Mouse (Mus musculus): ENCODE measurements around the gene Magi3.
A peak's percentile ranks its signal among the peaks of the same experiment; 100 is the strongest.

Gene Magi3

DNA sequence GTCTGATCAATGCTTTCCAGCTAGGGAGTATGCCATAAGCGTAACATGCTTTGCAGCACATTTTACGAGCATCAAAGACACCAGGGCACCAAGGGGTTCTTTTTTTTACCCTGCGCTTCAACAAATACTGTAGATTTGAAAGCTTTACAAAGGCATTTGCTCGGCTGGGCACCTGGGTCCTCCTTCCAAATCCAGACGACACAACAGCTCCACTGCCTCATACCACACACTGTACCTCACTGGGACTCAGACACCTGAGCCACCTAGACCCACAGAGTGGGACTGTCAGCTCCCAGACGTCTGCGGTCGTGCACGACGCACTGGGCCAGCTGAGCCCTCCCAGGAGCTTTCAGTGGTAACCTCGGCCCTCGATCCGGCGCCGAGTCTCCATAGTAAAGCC, 1.2 kb downstream of the Magi3 start:
- peak; percentile 20 to 30 for DNase-seq (ENCODE audit: low read depth in 2 of 2, low spot score in 2 of 2)

DNA sequence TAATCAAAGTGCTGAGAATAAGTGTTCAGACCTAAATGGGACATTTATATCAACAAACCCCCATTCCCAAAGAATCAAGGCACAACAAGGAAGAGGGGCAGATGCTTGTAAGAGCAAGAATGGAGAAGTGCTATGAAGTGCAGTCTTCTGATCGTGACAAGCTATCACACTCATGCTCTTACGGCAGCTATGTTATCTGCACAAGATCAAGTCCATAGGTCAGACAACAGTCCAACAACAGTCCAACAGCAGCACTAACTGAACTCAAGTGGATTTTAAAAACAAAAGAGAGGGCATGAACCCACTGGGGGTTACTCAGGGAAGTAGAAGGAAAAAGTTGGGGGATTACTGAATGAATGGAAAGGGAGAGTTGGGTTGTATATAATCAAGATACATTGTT, 30.4 kb downstream of the Magi3 start:
- no peak for DNase-seq (ENCODE audit: low read depth in 2 of 2, low spot score in 2 of 2)

DNA sequence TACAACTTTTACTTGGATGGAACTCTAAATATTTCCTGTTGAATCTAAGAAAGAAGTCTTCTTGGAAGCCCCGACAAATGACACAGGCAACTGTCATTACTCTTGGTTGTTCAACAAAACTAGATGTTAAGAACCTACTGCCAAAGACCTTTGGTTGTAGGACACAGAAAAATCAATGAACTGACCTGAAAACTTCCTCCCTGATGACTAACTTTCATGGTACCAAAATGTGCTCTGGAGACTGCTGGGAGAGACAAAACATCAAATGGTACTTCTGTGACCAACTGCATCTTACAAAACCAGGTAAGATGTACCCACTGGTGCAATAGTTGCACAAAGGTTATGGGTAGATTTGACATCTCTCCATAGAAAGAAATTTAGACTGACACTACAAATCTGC, 30.9 kb downstream of the Magi3 start:
- no peak for DNase-seq (ENCODE audit: low read depth in 2 of 2, low spot score in 2 of 2)

DNA sequence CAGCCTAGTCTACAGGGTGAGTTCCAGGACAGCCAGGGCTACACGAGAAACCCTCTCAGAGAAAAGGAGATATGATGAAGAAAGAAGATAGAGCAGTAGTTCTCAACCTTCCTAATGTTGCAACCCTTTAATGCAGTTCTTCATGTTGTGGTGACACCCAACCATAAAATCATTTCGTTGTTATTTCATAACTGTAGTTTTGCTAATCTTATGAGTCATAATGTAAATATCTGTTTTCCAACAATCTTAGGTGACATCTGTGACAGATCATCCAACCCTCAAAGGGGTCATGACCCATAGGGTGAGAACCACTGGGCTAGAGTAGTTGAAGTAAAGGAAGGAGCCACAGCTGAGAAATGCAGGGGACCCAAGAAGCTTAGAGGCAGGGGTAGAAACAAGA, 35.9 kb downstream of the Magi3 start:
- DNase-seq (ENCODE audit: low read depth in 2 of 2, low spot score in 2 of 2): no peak

DNA sequence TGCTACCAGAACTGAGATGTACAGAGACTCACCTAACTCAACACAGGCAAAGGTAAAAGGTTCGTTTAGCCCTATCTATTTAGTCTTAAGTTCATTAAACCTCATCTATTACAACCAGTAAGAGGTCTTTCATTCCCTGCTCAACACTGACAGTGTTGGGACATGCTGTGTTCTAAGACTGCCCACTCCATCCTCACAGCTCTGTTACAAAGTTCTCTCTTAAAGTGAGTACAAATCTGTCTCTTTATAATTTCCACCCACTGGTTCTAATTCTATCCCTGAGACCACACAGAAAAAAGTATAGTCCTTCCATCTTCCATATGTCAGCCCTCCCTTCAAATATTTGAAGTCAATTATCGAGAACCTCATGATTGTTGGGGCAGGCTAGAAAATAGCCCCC, 36.5 kb downstream of the Magi3 start:
- no peak for DNase-seq (ENCODE audit: low read depth in 2 of 2, low spot score in 2 of 2)

DNA sequence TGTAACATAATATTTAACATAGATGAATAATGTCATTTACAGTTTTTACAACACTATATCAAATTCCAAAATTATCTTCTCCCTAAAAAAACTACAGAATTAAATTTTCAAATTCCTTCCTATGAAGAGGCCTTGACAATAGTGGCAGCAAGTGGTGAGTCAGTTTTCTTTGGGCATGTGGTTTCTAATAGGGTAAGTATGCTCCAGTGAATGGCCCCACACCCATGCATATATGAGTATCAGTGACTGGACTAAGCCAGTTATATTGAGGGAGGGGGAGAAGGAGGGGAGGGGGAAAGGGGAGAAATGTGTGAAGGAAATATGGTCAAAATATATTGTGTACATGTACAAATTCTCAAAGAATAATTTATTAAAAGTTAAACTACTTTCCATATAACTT, 37.5 kb downstream of the Magi3 start:
- DNase-seq (ENCODE audit: low read depth in 2 of 2, low spot score in 2 of 2): no peak

DNA sequence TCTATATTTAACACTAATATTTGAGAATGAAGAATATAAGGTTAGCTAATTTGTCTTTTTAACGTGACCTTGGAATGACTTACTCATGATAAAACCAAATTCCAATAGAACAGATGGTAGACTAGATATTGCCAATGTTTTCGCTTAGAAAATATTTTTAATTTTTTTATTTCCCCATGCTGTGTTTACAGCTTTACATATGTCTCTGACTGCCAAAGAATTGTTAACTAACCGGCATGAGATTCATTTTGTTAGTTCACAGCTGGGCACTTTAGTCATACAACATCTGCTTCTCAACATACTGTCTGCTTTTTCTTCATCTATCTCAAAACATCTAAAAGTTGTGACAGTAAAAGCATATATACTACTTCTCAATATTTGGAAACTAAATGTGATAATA, 58.8 kb downstream of the Magi3 start:
- DNase-seq (ENCODE audit: low read depth in 2 of 2, low spot score in 2 of 2): no peak

DNA sequence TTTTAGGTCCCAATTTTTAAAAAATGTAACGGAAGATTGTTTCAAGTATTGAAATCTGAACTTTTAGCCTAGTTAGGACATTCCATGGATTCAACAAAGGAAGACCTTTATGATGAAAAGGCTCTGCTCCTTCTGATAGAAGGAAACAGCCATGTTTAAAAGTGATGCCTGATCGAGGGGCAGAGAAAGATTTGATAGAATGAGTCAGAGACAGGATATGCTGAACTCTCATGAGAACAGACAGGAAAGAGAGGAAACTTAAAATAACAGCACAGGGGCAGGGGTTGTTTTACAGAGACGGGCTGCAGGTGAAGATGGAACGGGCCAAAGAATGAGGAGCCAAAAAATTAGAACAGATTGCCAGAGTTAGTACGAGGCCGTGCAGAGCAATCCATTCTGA, 59.6 kb downstream of the Magi3 start:
- DNase-seq (ENCODE audit: low read depth in 2 of 2, low spot score in 2 of 2): no peak

DNA sequence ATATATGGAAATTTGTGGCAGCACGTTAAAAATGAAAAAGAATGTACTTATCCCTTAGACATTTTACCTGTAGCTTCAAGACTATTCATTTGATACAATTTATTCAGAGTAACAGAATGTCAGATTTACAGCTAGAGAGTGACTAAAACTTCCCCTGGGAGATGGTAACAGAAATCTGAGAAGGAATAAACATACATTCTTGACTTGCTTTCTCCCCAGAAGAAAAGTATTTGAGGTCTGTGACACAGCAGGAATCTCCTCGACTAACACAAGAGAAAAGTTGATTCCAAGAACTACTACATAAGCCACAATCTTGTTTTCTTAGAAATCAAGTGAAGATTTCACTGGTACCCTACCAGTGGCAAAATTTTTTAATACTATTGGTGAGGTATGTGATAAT, 70.0 kb downstream of the Magi3 start:
- no peak for DNase-seq (ENCODE audit: low read depth in 2 of 2, low spot score in 2 of 2)

DNA sequence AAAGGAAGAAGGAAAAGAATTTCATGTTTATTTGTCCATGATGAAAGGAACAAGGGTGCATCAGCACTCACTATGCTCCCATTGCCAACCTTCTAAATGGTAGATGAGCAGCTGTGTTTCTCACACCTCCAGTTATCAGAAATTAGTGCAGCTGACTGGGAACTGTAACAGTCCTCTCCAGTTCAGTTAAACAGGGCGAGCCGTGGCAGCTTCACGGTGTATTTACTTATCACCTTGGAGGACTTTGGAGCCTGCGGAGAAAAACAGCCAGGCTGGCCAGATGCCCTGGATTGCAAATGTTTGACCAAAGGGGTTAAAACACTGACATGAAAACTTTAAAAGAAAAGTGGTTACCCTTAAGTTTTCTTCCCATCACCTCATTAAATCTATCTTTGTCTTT, 77.8 kb downstream of the Magi3 start:
- no peak for DNase-seq (ENCODE audit: low read depth in 2 of 2, low spot score in 2 of 2)

DNA sequence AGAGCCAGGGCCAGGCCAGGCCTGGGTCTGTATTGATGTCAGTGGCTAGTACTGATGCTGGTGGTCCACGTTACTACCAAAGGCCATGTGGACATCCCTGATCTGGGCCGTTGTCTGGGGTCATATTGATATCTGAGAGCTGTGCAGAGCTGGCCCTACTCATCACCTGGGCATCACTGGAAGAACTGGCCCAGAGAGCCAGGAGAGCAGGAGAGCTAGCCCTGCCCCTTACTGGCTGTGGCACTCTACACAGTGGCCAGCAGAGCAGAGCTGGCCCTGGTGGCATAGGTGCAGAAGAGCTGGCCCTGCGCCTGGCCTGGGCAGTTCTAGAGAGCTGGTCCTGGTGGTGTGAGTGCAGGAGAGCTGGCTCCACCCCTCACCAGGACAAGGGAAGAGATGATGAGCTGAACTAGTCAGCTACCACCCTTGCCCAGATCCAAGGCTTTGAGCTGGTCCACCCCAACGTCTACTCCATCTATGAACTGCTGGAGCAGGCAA, 81.2 kb downstream of the Magi3 start:
- DNase-seq (ENCODE audit: low read depth in 2 of 2, low spot score in 2 of 2): no peak

DNA sequence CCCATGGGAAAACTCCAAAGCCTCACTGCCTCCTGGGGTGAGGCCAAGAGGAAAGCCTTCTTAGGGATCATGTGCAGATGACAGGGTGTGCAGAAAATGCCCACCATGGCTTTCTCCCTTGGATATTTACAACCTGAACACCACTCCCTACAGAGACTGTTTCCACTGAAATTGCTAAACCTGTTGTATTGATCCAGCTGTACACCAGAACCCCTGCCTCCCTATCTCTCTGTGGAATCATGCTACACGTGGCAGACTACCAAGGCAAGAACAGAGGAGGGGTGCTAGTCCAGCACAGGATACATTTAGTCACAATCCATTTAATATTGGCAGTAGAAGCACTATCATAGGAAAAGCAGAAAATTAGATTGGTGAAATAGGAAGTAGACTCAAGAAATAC, 94.5 kb downstream of the Magi3 start:
- no peak for DNase-seq (ENCODE audit: low read depth in 2 of 2, low spot score in 2 of 2)

DNA sequence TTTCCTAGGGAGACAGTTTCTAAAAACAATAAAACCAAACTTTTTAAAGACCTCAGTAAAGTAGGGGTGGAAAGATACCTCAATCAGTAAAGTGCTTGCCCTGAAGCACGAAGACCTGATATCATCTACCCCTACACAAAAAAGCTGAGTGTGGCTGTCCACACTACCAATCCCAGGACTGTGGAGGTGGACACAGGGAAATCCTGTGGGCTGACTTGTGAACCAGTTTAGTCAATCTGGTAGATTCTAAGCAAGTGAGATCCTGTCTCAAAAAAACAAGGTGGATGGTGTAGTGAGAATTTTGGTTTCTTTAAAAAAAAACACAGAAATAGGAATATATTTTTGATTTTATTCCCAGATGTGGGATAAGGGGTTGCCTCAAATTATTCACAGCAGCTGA, 96.3 kb downstream of the Magi3 start:
- no peak for DNase-seq (ENCODE audit: low read depth in 2 of 2, low spot score in 2 of 2)

DNA sequence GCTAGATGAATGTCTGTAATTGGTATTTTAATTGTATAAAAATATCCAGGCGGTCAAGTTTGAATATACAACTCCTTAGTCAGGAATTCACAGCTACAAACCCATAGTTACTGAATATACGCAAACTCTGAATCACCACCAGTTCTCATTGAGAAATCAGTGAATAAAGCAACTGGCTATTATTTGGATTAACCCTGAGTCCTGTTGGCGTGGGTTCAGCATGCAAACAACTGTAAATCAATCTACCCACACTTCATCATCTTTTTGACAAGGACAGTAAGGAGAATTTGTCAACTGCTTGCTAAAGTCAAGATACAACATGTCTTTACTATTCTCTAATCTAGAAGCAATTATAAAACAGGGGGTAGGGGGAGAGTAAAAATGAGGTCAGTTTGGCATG, 110.7 kb downstream of the Magi3 start:
- DNase-seq (ENCODE audit: low read depth in 2 of 2, low spot score in 2 of 2): no peak

DNA sequence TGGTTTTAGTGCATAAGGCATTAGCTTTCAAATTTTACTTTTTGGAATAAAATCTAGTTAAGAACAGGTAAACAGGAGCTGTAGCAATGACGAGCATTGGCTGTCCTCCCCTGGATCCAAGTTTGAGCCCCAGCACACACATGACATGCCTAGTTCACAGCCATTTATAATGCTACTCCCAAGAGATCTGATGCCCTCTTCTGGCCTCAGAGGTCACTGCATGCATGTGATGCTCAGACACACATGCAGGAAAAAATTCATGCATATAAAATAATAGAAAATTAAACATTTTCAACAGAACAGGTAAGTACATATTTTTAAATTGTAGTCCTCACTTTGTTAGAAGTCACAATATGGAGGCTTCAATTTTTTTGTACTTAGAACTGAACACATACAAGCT, 115.2 kb downstream of the Magi3 start:
- peak; percentile 26 to 57 for DNase-seq (ENCODE audit: low read depth in 2 of 2, low spot score in 2 of 2)

DNA sequence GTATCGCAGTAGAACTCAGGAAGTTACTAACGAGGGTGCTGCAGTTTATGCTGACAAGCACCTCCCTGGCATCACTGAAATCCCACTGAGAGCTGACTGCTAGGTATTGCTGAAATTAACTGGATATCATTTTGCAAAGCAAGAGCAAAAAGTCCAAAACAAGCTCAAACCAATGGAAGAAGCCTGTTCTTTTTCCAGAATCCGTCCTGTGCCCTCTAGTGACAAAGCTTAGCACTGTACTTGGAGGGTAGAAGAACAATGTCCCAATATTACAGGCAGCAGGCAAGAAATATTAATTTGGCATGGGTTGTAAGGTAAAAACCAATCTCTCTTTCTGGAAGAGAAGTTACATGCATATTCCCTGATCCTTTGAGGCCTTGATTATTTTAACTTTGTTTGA, 118.5 kb downstream of the Magi3 start:
- no peak for DNase-seq (ENCODE audit: low read depth in 2 of 2, low spot score in 2 of 2)

DNA sequence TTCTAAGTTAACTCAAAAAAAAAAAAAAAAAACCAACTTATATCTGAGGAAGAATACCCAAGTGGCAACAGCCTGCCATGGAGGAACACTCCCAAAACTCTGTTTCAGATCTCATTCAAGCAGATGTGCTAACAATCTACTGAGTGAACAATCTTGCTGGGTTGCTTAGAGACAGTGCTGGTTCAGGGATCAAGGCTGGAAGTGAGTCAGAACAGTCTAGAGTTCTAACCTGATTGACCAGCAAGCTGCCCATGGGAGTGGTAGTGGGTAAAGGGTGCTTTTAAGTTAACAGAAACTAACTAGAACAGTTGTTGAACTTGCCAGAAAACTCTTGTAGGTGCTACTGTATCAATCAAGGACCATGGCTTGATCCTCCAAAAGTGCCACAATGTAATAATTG, 118.9 kb downstream of the Magi3 start:
- no peak for DNase-seq (ENCODE audit: low read depth in 2 of 2, low spot score in 2 of 2)

DNA sequence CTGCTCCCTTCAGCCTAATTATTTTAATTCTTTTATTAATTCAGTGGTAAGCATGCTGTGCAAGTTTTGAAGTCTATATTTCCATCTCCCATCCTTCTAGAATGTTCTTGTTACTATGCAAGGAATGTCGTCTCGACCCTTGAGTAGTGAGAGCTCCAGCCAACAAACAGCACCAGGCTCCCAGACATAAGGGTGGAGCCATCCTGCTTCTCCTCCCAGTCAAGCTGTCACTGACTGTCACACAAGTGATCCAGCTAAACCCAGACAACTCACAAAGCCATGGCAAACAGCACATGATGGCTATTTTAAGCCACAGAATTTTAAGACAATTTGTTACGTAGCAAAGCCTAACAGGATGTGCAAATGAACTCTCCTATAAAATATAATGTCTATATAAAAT, 124.2 kb downstream of the Magi3 start:
- no peak for DNase-seq (ENCODE audit: low read depth in 2 of 2, low spot score in 2 of 2)

DNA sequence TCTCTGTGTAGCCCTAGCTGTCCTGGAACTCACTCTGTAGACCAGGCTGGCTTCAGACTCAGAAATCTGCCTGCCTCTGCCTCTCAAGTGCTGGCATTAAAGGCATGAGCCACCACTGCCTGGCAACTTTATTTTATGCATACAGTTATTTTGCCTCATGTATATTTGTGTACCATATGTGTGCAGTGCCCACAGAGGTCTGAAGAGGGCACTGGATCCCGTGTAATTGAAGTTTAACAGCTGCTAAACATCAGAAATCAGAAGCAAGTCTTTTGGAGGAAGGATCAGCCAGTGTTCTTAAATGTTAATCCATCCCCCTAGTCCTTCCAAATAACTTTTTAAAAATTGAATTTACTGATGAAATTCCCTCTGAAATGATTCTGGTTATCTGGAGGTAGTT, 125.5 kb downstream of the Magi3 start:
- no peak for DNase-seq (ENCODE audit: low read depth in 2 of 2, low spot score in 2 of 2)

DNA sequence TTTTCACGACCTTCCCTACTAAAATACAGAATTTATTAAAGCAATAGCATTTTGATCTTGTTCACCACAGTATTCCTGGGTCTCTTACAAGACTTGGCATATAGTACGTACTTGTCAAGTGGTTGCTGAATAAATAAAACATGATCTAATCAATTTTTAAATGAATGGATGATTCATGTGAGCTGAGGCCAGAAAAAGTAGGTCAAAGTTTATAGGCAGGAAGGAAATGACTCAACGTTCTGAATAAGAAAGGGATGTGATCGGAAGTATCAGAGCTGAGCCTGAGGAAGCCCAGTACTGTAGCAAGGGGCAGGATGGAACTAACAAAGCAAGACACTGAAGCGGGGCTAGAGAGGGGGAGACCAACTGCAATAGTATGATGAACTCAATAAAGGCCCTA, 127.4 kb downstream of the Magi3 start:
- no peak for DNase-seq (ENCODE audit: low read depth in 2 of 2, low spot score in 2 of 2)

DNA sequence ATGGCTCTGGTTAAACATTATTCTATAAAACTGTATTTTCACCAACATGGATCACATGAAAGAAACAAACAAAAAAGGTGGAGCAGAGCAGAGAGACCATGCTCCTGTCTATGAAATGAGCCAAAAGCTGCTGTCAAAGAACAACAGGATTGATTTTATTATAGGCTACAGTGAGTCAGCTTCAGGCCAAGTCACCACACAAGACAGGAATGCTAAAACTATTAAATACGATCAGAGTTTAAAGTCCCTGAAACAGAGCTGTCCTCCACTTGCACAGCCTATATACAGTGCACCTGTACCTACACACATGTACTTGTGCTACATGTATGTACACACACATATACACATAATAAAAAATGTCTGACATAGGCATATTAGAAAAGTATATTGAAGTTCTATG, 138.1 kb downstream of the Magi3 start:
- DNase-seq (ENCODE audit: low read depth in 2 of 2, low spot score in 2 of 2): no peak

DNA sequence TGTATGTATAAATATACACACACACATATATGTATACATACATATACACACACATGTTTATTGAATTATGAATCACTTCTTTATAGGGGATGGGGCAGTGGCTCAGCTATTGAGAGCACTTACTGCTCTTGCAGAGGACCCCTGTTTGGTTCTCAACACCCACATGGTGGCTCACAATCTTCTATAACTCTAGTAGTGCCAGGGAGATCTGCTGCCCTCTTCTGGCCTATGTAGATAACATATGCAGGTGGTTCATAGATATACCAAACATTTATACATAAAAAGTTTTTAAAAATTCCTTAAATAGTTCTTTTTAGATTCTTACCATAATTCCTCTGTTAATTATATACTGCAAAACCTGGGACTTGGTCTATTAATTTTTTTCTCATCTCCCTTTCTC, 141.4 kb downstream of the Magi3 start:
- DNase-seq (ENCODE audit: low read depth in 2 of 2, low spot score in 2 of 2): no peak

DNA sequence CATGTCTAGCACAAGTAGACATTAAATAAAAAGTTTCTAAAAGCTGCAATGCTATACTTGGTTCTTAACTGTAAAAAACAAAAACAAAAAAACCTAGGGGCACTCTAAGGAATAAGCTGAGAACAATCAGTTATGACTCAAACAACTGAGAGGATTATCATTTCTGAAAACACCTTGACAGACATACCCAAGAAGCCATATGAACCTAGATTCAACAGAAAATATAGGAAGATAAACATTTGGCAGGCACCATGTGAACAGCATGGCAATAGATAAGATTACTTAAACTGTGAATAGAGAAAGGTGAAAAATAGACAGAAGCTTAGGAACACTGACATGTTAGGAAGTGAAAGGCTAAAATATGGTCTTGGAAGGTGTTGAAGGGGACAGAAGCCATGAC, 150.8 kb downstream of the Magi3 start:
- DNase-seq (ENCODE audit: low read depth in 2 of 2, low spot score in 2 of 2): no peak

DNA sequence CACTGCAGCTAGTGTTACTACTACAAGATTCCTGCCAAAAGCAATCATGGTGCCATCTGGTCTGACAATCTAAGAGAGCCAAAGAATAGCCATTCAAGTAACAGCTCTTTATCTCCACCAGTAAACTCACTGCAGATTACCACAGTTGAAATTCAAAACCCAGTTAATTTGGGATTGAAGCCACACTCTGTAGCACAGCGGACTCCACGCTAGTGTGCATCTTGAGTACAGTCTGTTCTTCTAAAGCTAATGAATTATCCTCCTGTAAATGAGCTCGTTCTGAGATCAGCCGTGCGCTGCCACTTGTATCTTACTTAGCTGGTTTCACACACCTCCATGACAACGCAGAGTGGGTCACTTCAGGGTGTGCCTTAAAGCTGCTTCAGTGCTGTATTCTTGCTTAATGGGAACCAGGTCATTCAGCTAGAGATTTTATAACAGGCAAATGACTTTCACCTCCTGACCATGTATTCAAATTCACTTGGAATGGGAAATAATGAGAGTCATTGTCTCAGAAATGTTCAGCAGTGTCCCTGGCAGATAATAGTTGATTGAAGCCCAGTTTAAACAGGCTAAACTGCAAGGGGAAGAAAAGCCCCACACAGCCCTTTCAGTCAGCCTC, 161.1 kb downstream of the Magi3 start:
- DNase-seq (ENCODE audit: low read depth in 2 of 2, low spot score in 2 of 2): no peak
